Mouse (Mus musculus) intestine, embryonic 14.5 days (tissue): Measurements from ENCODE around the gene Zfp445. TPM values are rescaled to one million over a fixed set of nuclear protein-coding genes. Genes with fewer than 3 reads are reported as not detected.

Experiments
- ATAC-seq: fragments of 200-750 bp; cut with Nextera tagmentation; replicated peaks from 2 replicates; pipeline ENCODE4 v1.8.0; 2017; ENCODE audit warnings: low read depth, moderate number of reproducible peaks, moderate TSS enrichment, moderate library complexity; ENCODE audit not compliant: low FRiP score, low TSS enrichment
- DNase-seq: peaks from one replicate; pipeline ENCODE4 v3.0.0-alpha.2; 2018; ENCODE audit warnings: low spot score
- H3K27ac ChIP-seq: fragments of 300-500 bp; sonication (generic); 2 replicates; pipeline ENCODE4 v1.5.1; 2014; ENCODE audit warnings: low read depth, mild to moderate bottlenecking, control low read depth
- H3K27me3 ChIP-seq: fragments of 300-500 bp; sonication (generic); replicated peaks from 2 replicates; pipeline ENCODE4 v1.6.1; 2014; ENCODE audit warnings: low read length, control low read depth; ENCODE audit not compliant: control insufficient read depth, insufficient read depth
- H3K36me3 ChIP-seq: fragments of 300-500 bp; sonication (generic); 2 replicates; pipeline ENCODE4 v1.6.1; 2014; ENCODE audit warnings: low read length, control low read depth; ENCODE audit not compliant: control insufficient read depth, insufficient read depth
- H3K4me1 ChIP-seq: fragments of 300-500 bp; sonication (generic); replicated peaks from 2 replicates; pipeline ENCODE4 v1.6.1; 2014; ENCODE audit warnings: low read length, control low read depth, mixed read lengths; ENCODE audit not compliant: control insufficient read depth, insufficient read depth
- H3K4me2 ChIP-seq: fragments of 300-500 bp; sonication (generic); 2 replicates; pipeline ENCODE4 v1.6.1; 2014; ENCODE audit warnings: low read length
- H3K4me3 ChIP-seq: fragments of 300-500 bp; sonication (generic); 2 replicates; pipeline ENCODE4 v1.5.1; 2014; ENCODE audit warnings: low read depth, low read length, control low read depth, mixed read lengths
- H3K9ac ChIP-seq: fragments of 300-500 bp; sonication (generic); 2 replicates; pipeline ENCODE4 v1.6.1; 2014; ENCODE audit warnings: mild to moderate bottlenecking, low read length
- H3K9me3 ChIP-seq: fragments of 300-500 bp; sonication (generic); 2 replicates; pipeline ENCODE4 v1.6.1; 2016; ENCODE audit warnings: low read length, control low read depth; ENCODE audit not compliant: control insufficient read depth
- WGBS: fragments of 180-500 bp; shearing (Covaris S2); extraction: QIAGEN DNeasy Blood & Tissue Kit; methylation state at CpG from one replicate; pipeline ENCODE4 v1.1.7; 2014; 5-methylcytosine and 5-hydroxymethylcytosine counted together
- polyA plus RNA-seq: library from polyadenylated mRNA; unstranded; fragments of >200 nt; fragmentation: Nextera tagmentation; extraction: Ambion mirVana; gene quantifications from 2 replicates; pipeline ENCODE4 v1.2.1, GENCODE M21; 2014

The Zfp445 gene
- polyA plus RNA-seq = 56.0 and 56.9 TPM in 2 replicates

DNA sequence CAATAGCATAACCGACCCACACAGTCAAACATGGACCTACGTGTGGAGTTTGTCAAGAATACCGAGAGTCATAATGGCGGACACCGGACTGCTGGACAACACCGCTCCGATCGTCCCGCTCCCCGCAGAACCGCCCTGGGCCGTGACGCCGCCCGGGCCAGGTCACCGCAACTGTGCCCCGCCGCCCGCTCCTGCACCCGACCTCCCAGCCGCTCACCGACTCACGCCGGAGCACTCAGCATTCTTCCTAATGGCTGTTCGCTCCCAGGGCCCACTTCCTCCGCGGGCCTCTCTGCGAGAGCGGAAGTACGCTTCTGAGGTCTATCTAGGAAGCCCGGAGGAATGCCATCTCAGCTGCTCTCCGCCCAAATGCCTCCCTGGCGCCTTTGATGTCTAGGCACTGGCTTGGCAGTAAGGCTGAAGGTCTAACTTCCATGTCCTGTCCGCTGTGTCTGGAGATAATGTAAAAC, at the start of gene Zfp445:
Gene Zfp445, minus strand, starts transcription at position 310 of the 470 bp plus-strand sequence.
- DNase-seq = peak; percentile 94
- peak; percentile 94 for ATAC-seq
- no peaks in the 10 kb centered on the region for H3K27me3 ChIP-seq
- peak within 1 kb of the TSS; percentile 77 for H3K27ac ChIP-seq
- peak within 1 kb of the TSS; percentile 88 for H3K4me3 ChIP-seq
- H3K9me3 ChIP-seq = peaks cover 13% of the 10 kb centered on the region; the same call in 1 of the 2 replicates
- peak within 1 kb of the TSS; percentile 79 for H3K4me2 ChIP-seq
- under 1% methylated on average over 34 of the region's 34 CpGs for WGBS
- H3K9ac ChIP-seq = peak within 1 kb of the TSS; percentile 89
- peaks cover 17% of the 10 kb centered on the region for H3K36me3 ChIP-seq
- H3K4me1 ChIP-seq = peaks cover 13% of the 10 kb centered on the region

GRCm38 (mm10) chr9:122902717-122903535, 37.1 kb upstream of the Zfp445 start:
- Histone ChIP-seq H3K9me3 (peaks cover 4% of the 10 kb centered on the region; the same call in 1 of the 2 replicates), H3K27ac (no peak overlapping the region), H3K36me3 (0 out of 2 replicates have a peak, but pooled peaks cover 3% of the 10 kb centered on the region), H3K27me3 (no peaks in the 10 kb centered on the region), H3K4me1 (no peaks in the 10 kb centered on the region; the same call in 1 of the 2 replicates), H3K4me3 (peak overlapping the region; percentile 56), H3K4me2 (peak overlapping the region; percentile 79), H3K9ac (peak overlapping the region; percentile 60)
- DNase-seq (peak; percentile 85), ATAC-seq (peak; percentile 93)
- WGBS = 15% methylated on average over 32 of the region's 32 CpGs

DNA sequence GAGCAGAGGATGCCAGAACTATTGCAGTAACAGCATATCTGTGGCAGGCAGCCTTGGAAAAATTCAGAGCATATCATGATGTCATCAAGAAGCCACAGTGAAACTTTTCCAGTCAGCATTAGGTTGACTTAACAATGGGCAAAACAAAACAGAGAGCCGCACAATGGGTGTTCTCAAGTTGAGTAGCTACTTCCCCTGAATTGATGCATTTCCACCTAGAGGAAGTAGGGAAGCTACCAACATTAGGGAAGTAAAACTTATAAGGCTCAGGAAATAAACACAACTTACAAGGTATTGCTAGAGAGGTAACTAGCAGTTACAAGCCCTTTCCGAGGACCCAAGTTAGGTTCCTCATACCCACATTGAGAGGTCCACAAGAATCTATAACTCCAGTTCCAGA, 35.2 kb upstream of the Zfp445 start:
- Histone ChIP-seq H3K4me1 (no peaks in the 10 kb centered on the region; the same call in 1 of the 2 replicates), H3K27ac (no peak overlapping the region), H3K9me3 (no peaks in the 10 kb centered on the region), H3K9ac (no peak overlapping the region), H3K27me3 (no peaks in the 10 kb centered on the region), H3K36me3 (no peaks in the 10 kb centered on the region), H3K4me2 (no peak overlapping the region), H3K4me3 (no peak overlapping the region)
- no peak for ATAC-seq
- DNase-seq = no peak
- 90% methylated on average over 2 of the region's 2 CpGs for WGBS

- Histone ChIP-seq H3K4me3 (peak overlapping the region; percentile 83), H3K9ac (peak overlapping the region; percentile 84), H3K36me3 (peaks cover 15% of the 10 kb centered on the region; the same call in 1 of the 2 replicates), H3K27me3 (0 out of 2 replicates have a peak, but pooled peaks cover 3% of the 10 kb centered on the region), H3K27ac (peak overlapping the region; percentile 16; the same call in 1 of the 2 replicates), H3K4me1 (peaks cover 5% of the 10 kb centered on the region; the same call in 1 of the 2 replicates), H3K4me2 (peak overlapping the region; percentile 94), H3K9me3 (peaks cover 8% of the 10 kb centered on the region)
- DNase-seq (peak; percentile 81), ATAC-seq (peak; percentile 87)
- 6% methylated on average over 54 of the region's 54 CpGs for WGBS
Measured at GRCm38 (mm10) chr9:122886372-122887179, 20.8 kb upstream of the Zfp445 start.

DNA sequence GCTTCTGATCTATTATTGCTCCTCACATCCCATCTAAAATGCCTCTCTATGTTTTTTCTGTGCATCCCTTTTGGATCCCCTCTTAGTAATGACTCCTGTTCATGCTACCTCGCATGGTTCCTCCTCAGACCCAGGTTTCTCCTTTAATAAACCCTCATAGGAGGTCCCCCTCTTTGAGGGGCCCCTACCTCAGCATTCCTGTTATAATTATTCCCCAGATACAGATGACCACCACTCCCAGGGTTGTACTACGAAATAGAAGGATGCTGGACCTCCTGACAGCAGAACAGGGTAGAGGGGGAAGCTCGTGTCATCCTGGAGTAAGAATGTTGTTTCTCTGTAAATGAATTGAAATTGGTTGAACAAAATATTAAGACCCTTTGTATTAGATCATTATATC, 19.6 kb upstream of the Zfp445 start, which contains the start of gene Zkscan7:
Gene Zkscan7, plus strand, starts transcription at position 301 of the 400 bp plus-strand sequence.
- Histone ChIP-seq H3K27me3 (0 out of 2 replicates have a peak, but pooled peaks cover 3% of the 10 kb centered on the region), H3K9ac (no peak within 1 kb of the TSS), H3K27ac (no peak within 1 kb of the TSS)

GRCm38 (mm10) chr9:122875145-122875544, 9.3 kb upstream of the Zfp445 start:
- no peak overlapping the region for H3K27ac ChIP-seq
- no peaks in the 10 kb centered on the region for H3K9me3 ChIP-seq
- H3K4me1 ChIP-seq = no peaks in the 10 kb centered on the region
- no peaks in the 10 kb centered on the region for H3K27me3 ChIP-seq
- no peak overlapping the region for H3K4me2 ChIP-seq
- DNase-seq (no peak), ATAC-seq (no peak)
- H3K4me3 ChIP-seq = no peak overlapping the region
- no peak overlapping the region for H3K9ac ChIP-seq
- no peaks in the 10 kb centered on the region for H3K36me3 ChIP-seq
- WGBS = 94% methylated on average over 2 of the region's 2 CpGs

More for the DNA sequence above, 19.6 kb upstream of the Zfp445 start, which contains the start of gene Zkscan7:
- WGBS = 80% methylated on average over 3 of the region's 3 CpGs
- 0 out of 2 replicates have a peak, but pooled peaks cover 11% of the 10 kb centered on the region for H3K36me3 ChIP-seq
- peaks cover 8% of the 10 kb centered on the region for H3K9me3 ChIP-seq
- H3K4me3 ChIP-seq = peak within 1 kb of the TSS; percentile 83
- H3K4me1 ChIP-seq = peaks cover 5% of the 10 kb centered on the region; the same call in 1 of the 2 replicates
- no peak for ATAC-seq
- DNase-seq = no peak
- H3K4me2 ChIP-seq = peak within 1 kb of the TSS; percentile 94

DNA sequence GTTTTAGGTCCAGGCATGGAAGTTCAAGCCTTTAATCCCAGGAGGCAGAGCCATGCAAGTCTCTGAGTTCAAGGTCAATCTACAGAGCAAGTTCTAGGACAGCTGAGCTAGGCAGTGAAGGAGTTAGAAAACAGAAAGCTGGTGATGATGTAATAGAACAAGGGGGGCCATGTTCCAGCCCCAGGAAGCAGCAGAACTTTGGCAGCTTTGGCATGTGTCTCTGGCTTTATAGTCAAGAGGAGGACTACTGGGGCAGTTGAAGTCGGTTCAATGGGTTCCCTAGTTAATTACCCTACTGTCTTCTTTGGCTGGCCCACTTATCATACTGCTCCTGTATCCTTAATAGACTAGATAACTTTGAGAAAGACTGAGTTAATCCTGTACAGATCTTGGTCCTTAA, 8.8 kb upstream of the Zfp445 start:
- Histone ChIP-seq H3K36me3 (no peaks in the 10 kb centered on the region), H3K9me3 (no peaks in the 10 kb centered on the region), H3K27ac (no peak overlapping the region), H3K4me2 (no peak overlapping the region), H3K9ac (no peak overlapping the region), H3K4me1 (no peaks in the 10 kb centered on the region), H3K27me3 (no peaks in the 10 kb centered on the region), H3K4me3 (no peak overlapping the region)
- WGBS = 60% methylated on average over 1 of the region's 1 CpGs
- no peak for ATAC-seq
- no peak for DNase-seq

DNA sequence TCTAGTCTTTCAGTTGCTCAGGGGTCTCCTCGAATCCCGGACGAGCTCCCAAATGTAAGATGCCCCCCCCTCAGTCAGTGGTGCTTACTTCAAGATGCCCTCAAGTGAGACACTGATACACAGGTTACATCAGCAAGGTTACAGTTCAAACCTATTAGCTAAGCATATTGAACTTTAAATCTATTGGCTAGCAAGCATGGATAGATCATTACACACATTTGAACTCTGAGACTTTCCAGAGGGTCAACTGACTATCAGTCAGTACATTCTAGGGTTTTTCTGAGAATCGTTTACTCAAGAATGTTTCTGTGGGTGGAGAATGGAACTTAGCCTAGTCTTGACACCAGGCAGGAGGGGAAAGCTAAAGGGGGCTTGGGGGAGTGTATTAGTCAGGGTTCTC, 6.8 kb upstream of the Zfp445 start:
- Histone ChIP-seq H3K27ac (no peak overlapping the region), H3K4me3 (no peak overlapping the region), H3K4me1 (no peaks in the 10 kb centered on the region), H3K9ac (no peak overlapping the region), H3K4me2 (no peak overlapping the region), H3K36me3 (no peaks in the 10 kb centered on the region), H3K9me3 (no peaks in the 10 kb centered on the region), H3K27me3 (no peaks in the 10 kb centered on the region)
- WGBS = 87% methylated on average over 4 of the region's 4 CpGs
- no peak for ATAC-seq
- DNase-seq = no peak
